Mouse (Mus musculus) CH12.LX (cell line): Measurements from ENCODE around the gene Bst2. TPM values are rescaled to one million over a fixed set of nuclear protein-coding genes. Genes with fewer than 3 reads are reported as not detected.

Source experiments
- DNase-seq: peaks from one replicate; pipeline ENCODE4 v3.0.0-alpha.2; 2013; ENCODE audit errors: extremely low read depth
- H3K27ac ChIP-seq: 2 replicates; pipeline ENCODE4 v1.5.1; 2012; ENCODE audit warnings: low read depth, mild to moderate bottlenecking, control low read depth, moderate library complexity; ENCODE audit not compliant: insufficient read depth
- H3K27me3 ChIP-seq: replicated peaks from 2 replicates; pipeline ENCODE3; 2012; ENCODE audit warnings: inconsistent platforms
- H3K36me3 ChIP-seq, 2 experiments: replicated peaks in 1 of 2; 2 replicates each; pipeline versions ENCODE3 to v1.6.1; 2012; ENCODE audit warnings: inconsistent platforms in 1 of 2, low read length in 1 of 2, mild to moderate bottlenecking in 1 of 2, mixed read lengths in 1 of 2, moderate library complexity in 1 of 2; ENCODE audit not compliant: control insufficient read depth in 1 of 2, insufficient read depth in 1 of 2
- H3K4me1 ChIP-seq, 2 experiments: 2 replicates each; pipeline ENCODE4 v1.6.1; 2012; ENCODE audit warnings: inconsistent platforms in 1 of 2, moderate library complexity in 1 of 2; ENCODE audit not compliant: insufficient read depth in 2 of 2, control insufficient read depth in 1 of 2
- H3K4me2 ChIP-seq: 2 replicates; pipeline ENCODE4 v1.6.1; 2012; ENCODE audit warnings: low read depth, mild to moderate bottlenecking, control low read depth; ENCODE audit not compliant: poor library complexity, insufficient read depth, severe bottlenecking
- H3K4me3 ChIP-seq, 3 experiments: fragments of 150-350 bp in 1 of 3; sonication (generic) in 1 of 3; replicated peaks in 1 of 3; 2 replicates each; pipeline versions ENCODE3 to v1.5.1; 2011 to 2012; ENCODE audit warnings: low read depth in 2 of 3, low read length in 2 of 3, mild to moderate bottlenecking in 2 of 3, moderate library complexity in 2 of 3, control low read depth in 1 of 3, improper control_type of control experiment in 1 of 3, inconsistent platforms in 1 of 3, mixed read lengths in 1 of 3; ENCODE audit not compliant: poor library complexity in 1 of 3
- H3K79me2 ChIP-seq: replicated peaks from 2 replicates; pipeline ENCODE4 v1.6.1; 2012; ENCODE audit warnings: mild to moderate bottlenecking, moderate library complexity; ENCODE audit not compliant: control insufficient read depth, poor library complexity, insufficient read depth, severe bottlenecking; ENCODE audit errors: extremely low read depth
- H3K9ac ChIP-seq: 2 replicates; pipeline ENCODE4 v1.6.1; 2012; ENCODE audit warnings: low read depth, mild to moderate bottlenecking, control low read depth, moderate library complexity; ENCODE audit not compliant: insufficient read depth
- H3K9me3 ChIP-seq: replicated peaks from 2 replicates; pipeline ENCODE3; 2012; ENCODE audit warnings: low read length, inconsistent platforms, mixed read lengths
- GABPA ChIP-seq: IDR thresholded peaks from 2 replicates; pipeline ENCODE4 v1.6.1; 2012; ENCODE audit warnings: low read depth, low read length, improper control_type of control experiment, inconsistent platforms; ENCODE audit not compliant: insufficient replicate concordance
- HCFC1 ChIP-seq: IDR thresholded peaks from 2 replicates; pipeline ENCODE4 v1.6.1; 2012; ENCODE audit warnings: low read depth, mild to moderate bottlenecking, inconsistent platforms, low read length, improper control_type of control experiment
- IRF4 ChIP-seq: IDR thresholded peaks from 2 replicates; pipeline ENCODE4 v1.6.1; 2014; ENCODE audit warnings: low read depth, mild to moderate bottlenecking, inconsistent platforms, low read length, improper control_type of control experiment
- JUN ChIP-seq: IDR thresholded peaks from 2 replicates; pipeline ENCODE4 v1.6.1; 2011; ENCODE audit warnings: low read depth, mild to moderate bottlenecking, low read length, improper control_type of control experiment, moderate library complexity; ENCODE audit not compliant: insufficient read depth
- JUND ChIP-seq: conservative IDR thresholded peaks from 2 replicates; pipeline ENCODE4 v1.6.1; 2011; ENCODE audit warnings: low read depth, low read length, improper control_type of control experiment
- MAFK ChIP-seq: IDR thresholded peaks from 2 replicates; pipeline ENCODE4 v1.6.1; 2011; ENCODE audit warnings: low read length, improper control_type of control experiment; ENCODE audit not compliant: insufficient replicate concordance
- MEF2A ChIP-seq: IDR thresholded peaks from 2 replicates; pipeline ENCODE4 v1.6.1; 2014; ENCODE audit warnings: low read depth, mild to moderate bottlenecking, inconsistent platforms, low read length, improper control_type of control experiment, borderline replicate concordance
- MXI1 ChIP-seq: IDR thresholded peaks from 2 replicates; pipeline ENCODE4 v1.6.1; 2011; ENCODE audit warnings: mild to moderate bottlenecking, low read depth, low read length, improper control_type of control experiment
- POLR2AphosphoS2 ChIP-seq: IDR thresholded peaks from 2 replicates; pipeline ENCODE4 v1.6.1; 2011; ENCODE audit warnings: low read depth, low read length, improper control_type of control experiment
- SIN3A ChIP-seq: IDR thresholded peaks from 2 replicates; pipeline ENCODE4 v1.6.1; 2012; ENCODE audit warnings: low read length, improper control_type of control experiment, inconsistent platforms
- SMC3 ChIP-seq: IDR thresholded peaks from 2 replicates; pipeline ENCODE4 v1.6.1; 2011; ENCODE audit warnings: low read depth, low read length, improper control_type of control experiment
- TBP ChIP-seq: conservative IDR thresholded peaks from 2 replicates; pipeline ENCODE4 v1.6.1; 2011; ENCODE audit warnings: low read depth, low read length, improper control_type of control experiment
- ZC3H11A ChIP-seq: IDR thresholded peaks from 2 replicates; pipeline ENCODE4 v1.6.1; 2012; ENCODE audit warnings: low read depth, mild to moderate bottlenecking, inconsistent platforms, low read length, improper control_type of control experiment
- ZKSCAN1 ChIP-seq: IDR thresholded peaks from 2 replicates; pipeline ENCODE4 v1.6.1; 2012; ENCODE audit warnings: low read depth, inconsistent platforms, low read length, improper control_type of control experiment, borderline replicate concordance
- ZNF384 ChIP-seq: IDR thresholded peaks from 2 replicates; pipeline ENCODE4 v1.6.1; 2012; ENCODE audit warnings: low read depth, low read length, improper control_type of control experiment, inconsistent platforms
- dilution Hi-C: fragments of 300-500 bp; cut with MboI; formaldehyde crosslinking; loops from 2 replicates; pipeline ENCODE4 v1.14.3; 2020; ENCODE audit warnings: low sequenced_read_pairs; ENCODE audit not compliant: extremely low pct_unique_long_range_greater_than_20kb, extremely low pct_ligation_motif_present
- in situ Hi-C: fragments of 300-500 bp; cut with MboI; formaldehyde crosslinking; loops from 3 replicates; pipeline ENCODE4 v1.14.3; 2019; ENCODE audit warnings: low sequenced_read_pairs, low pct_ligation_motif_present, low pct_unique_long_range_greater_than_20kb, mixed read lengths
- polyA plus RNA-seq: library from polyadenylated mRNA; unstranded; fragments of >175 nt; gene quantifications from 2 replicates; pipeline ENCODE4 v1.2.1, GENCODE M21; 2012; ENCODE audit warnings: low read depth; ENCODE audit not compliant: insufficient read length
- total RNA-seq, 2 experiments: library from RNA; depleted of rRNA; stranded (reverse); fragments of 300-350 nt in 1 of 2; fragments of >200 nt in 1 of 2; gene quantifications; 2 replicates each; pipeline ENCODE4 v1.2.3; 2012 to 2014

The Bst2 gene
- total and polyA plus RNA-seq, 3 experiments: 214 to 424 (median 304) TPM

- H3K4me1 ChIP-seq: peaks cover 0 to 22% of the 10 kb centered on the region in 2 experiments; a peak in 2 of 4 replicates
- dilution Hi-C loops: no loop called here
Measured at GRCm38 (mm10) chr8:71498816-71499690, 38.2 kb downstream of the Bst2 start.

GRCm38 (mm10) chr8:71497881-71498501 lies 39.3 kb downstream of the Bst2 start:
- H3K79me2 ChIP-seq: no peaks in the 10 kb centered on the region
- H3K36me3 ChIP-seq: peaks cover 4 to 49% of the 10 kb centered on the region in 2 experiments
- no peak overlapping the region for H3K4me3 ChIP-seq
- in situ Hi-C loops (no loop called here), dilution Hi-C loops (no loop called here)
- TF ChIP-seq POLR2AphosphoS2: 0 out of 2 replicates have a peak, but pooled peaks have one; percentile 47
- no peak for TF ChIP-seq TBP
- TF ChIP-seq, all 38 proteins: peak for 1
- H3K27me3 ChIP-seq: no peaks in the 10 kb centered on the region
- no peak overlapping the region for H3K27ac ChIP-seq
- no peak overlapping the region for H3K4me2 ChIP-seq
- no peak overlapping the region for H3K9ac ChIP-seq
- no peaks in the 10 kb centered on the region for H3K9me3 ChIP-seq
- H3K4me1 ChIP-seq: peaks cover 0 to 21% of the 10 kb centered on the region in 2 experiments; a peak in 2 of 4 replicates
- DNase-seq: no peak

More at GRCm38 (mm10) chr8:71498816-71499690, 38.2 kb downstream of the Bst2 start:
- no peak overlapping the region for H3K4me3 ChIP-seq
- in situ Hi-C loops: no loop called here
- H3K79me2 ChIP-seq: no peaks in the 10 kb centered on the region
- H3K9ac ChIP-seq: no peak overlapping the region
- no peak overlapping the region for H3K27ac ChIP-seq
- DNase-seq: no peak
- TF ChIP-seq ZKSCAN1 (no peak), SMC3 (no peak), POLR2AphosphoS2 (no peak), IRF4 (no peak), JUN (no peak), SIN3A (no peak), MAFK (no peak), GABPA (no peak), HCFC1 (no peak), ZC3H11A (no peak), MEF2A (no peak), TBP (no peak), JUND (no peak), MXI1 (no peak), ZNF384 (no peak)
- no peak overlapping the region for H3K4me2 ChIP-seq
- H3K36me3 ChIP-seq: peaks cover 4 to 42% of the 10 kb centered on the region in 2 experiments
- no peaks in the 10 kb centered on the region for H3K9me3 ChIP-seq
- no peaks in the 10 kb centered on the region for H3K27me3 ChIP-seq
